Mouse (Mus musculus): ENCODE data around the gene Syt14.

GRCm38 (mm10) chr1:193024311-193024710 lies 11.3 kb downstream of the Syt14 start:
- TF ChIP-seq POLR2A (IDR thresholded peaks at IDR 0.05; ENCODE audit: low read depth, low read length) (no peak), CTCF (conservative IDR thresholded peaks at IDR 0.05; ENCODE audit: insufficient read depth, insufficient read length, low read depth, low read length) (no peak)
